Mouse (Mus musculus): Measurements from ENCODE around the gene Col8a1. TPM values are rescaled to one million over a fixed set of nuclear protein-coding genes. Genes with fewer than 3 reads are reported as not detected.

The Col8a1 gene
- under 1 TPM; 0.24 to 0.34 TPM for polyA plus RNA-seq (2017; shearing (Covaris generic))

DNA sequence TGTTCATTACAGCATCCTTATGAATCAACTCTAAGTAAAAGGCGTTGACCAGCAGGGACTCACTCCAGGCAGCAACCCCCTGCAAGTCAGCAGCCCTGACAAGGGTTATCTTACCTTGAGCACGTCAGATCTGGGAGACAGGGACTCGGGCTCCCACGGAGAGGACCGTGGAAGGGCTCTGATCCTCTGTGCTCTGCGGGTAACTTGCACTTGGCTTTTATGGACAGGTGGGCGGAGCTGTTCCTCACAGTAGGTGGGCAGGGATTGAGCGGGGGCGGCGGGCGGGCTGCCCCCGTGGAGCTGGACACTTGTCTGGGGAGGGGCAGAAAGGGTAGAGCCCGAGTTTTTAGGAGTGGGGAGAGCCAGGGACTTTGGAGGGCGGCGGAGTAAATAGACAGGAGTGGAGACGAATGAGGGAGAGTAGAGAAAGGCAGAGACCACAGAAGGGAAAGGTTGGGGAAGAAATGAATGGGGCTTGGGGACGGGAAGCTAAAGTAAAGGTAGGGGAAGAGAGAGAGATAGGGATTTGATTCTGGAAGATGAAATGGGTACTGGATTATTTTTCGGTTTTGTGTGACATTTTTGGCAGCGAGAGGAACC is at the start of gene Col8a1:
Gene Col8a1 (minus strand): TSS at position 212 of the 600 bp plus-strand sequence.

GRCm38 (mm10) chr16:57606444-57607227 is 147.9 kb downstream of the Col8a1 start, which contains the start of gene Cmss1:
Gene Cmss1 (minus strand): TSS chr16:57606864.

Other genes with a start within 250 kb of the Col8a1 start
- gene Cmss1, start 147.9 kb downstream of the Col8a1 start, polyA plus RNA-seq (2017; shearing (Covaris generic)), result 10 to 100 TPM; 16.9 to 38.3 TPM